Mouse (Mus musculus) MEL (cell line): ENCODE data around the gene Slc2a1. TPM values are rescaled to one million over a fixed set of nuclear protein-coding genes. Genes with fewer than 3 reads are reported as not detected.

Experiments
- DNase-seq: peaks from one replicate; pipeline ENCODE4 v3.0.0; 2011; ENCODE audit warnings: low read depth, low spot score
- H3K27ac ChIP-seq: 2 replicates; pipeline ENCODE4 v1.5.1; 2012; ENCODE audit warnings: low read depth, mild to moderate bottlenecking, control low read depth, low read length, moderate library complexity; ENCODE audit not compliant: control insufficient read depth
- H3K27me3 ChIP-seq, 2 experiments: fragments of 150-350 bp in 1 of 2; sonication (generic) in 1 of 2; 2 replicates each; pipeline ENCODE4 v1.6.1; 2012; ENCODE audit warnings: low read length in 2 of 2, mild to moderate bottlenecking in 2 of 2, improper control_type of control experiment in 1 of 2, moderate library complexity in 1 of 2; ENCODE audit not compliant: insufficient read depth in 2 of 2, control insufficient read depth in 1 of 2
- H3K36me3 ChIP-seq, 2 experiments: 2 replicates each; pipeline ENCODE4 v1.6.1; 2012 to 2014; ENCODE audit warnings: low read length in 2 of 2, improper control_type of control experiment in 1 of 2, inconsistent platforms in 1 of 2, mild to moderate bottlenecking in 1 of 2; ENCODE audit not compliant: insufficient read depth in 2 of 2, control insufficient read depth in 1 of 2
- H3K4me1 ChIP-seq, 2 experiments: fragments of 150-350 bp in 1 of 2; sonication (generic) in 1 of 2; 2 replicates each; pipeline ENCODE4 v1.6.1; 2012; ENCODE audit warnings: low read length in 2 of 2, improper control_type of control experiment in 1 of 2, mild to moderate bottlenecking in 1 of 2; ENCODE audit not compliant: insufficient read depth in 2 of 2, control insufficient read depth in 1 of 2
- H3K4me3 ChIP-seq, 2 experiments: fragments of 150-350 bp in 1 of 2; sonication (generic) in 1 of 2; 2 replicates each; pipeline ENCODE4 v1.5.1; 2012; ENCODE audit warnings: low read depth in 2 of 2, low read length in 2 of 2, mild to moderate bottlenecking in 2 of 2, moderate library complexity in 2 of 2, control low read depth in 1 of 2, improper control_type of control experiment in 1 of 2; ENCODE audit not compliant: control insufficient read depth in 1 of 2, insufficient read depth in 1 of 2
- H3K79me2 ChIP-seq: 2 replicates; pipeline ENCODE4 v1.6.1; 2012; ENCODE audit warnings: mild to moderate bottlenecking, low read length, moderate library complexity; ENCODE audit not compliant: control insufficient read depth, poor library complexity, insufficient read depth
- H3K9ac ChIP-seq: 2 replicates; pipeline ENCODE4 v1.6.1; 2012; ENCODE audit warnings: low read depth, mild to moderate bottlenecking, control low read depth, low read length, moderate library complexity; ENCODE audit not compliant: control insufficient read depth, poor library complexity, severe bottlenecking
- H3K9me3 ChIP-seq: fragments of 150-350 bp; sonication (generic); replicated peaks from 2 replicates; pipeline ENCODE4 v1.6.1; 2012; ENCODE audit warnings: mild to moderate bottlenecking, low read length, improper control_type of control experiment, moderate library complexity; ENCODE audit not compliant: insufficient read depth
- BHLHE40 ChIP-seq: IDR thresholded peaks from 2 replicates; pipeline ENCODE4 v1.6.1; 2012; ENCODE audit warnings: low read depth, mild to moderate bottlenecking, inconsistent platforms, low read length, improper control_type of control experiment, borderline replicate concordance
- CHD1 ChIP-seq: IDR thresholded peaks from 2 replicates; pipeline ENCODE4 v1.6.1; 2012; ENCODE audit warnings: low read depth, mild to moderate bottlenecking, inconsistent platforms, low read length, improper control_type of control experiment
- CTCF ChIP-seq, 3 experiments: IDR thresholded peaks in 2 of 3; conservative IDR thresholded peaks in 1 of 3; 2 replicates each; pipeline ENCODE4 v1.5.1; 2011 to 2012; ENCODE audit warnings: low read length in 3 of 3, low read depth in 2 of 3, mild to moderate bottlenecking in 2 of 3, improper control_type of control experiment in 1 of 3, inconsistent platforms in 1 of 3, mixed read lengths in 1 of 3, moderate library complexity in 1 of 3; ENCODE audit not compliant: control insufficient read depth in 1 of 3, insufficient read depth in 1 of 3, poor library complexity in 1 of 3, severe bottlenecking in 1 of 3
- JUND ChIP-seq: IDR thresholded peaks from 2 replicates; pipeline ENCODE4 v1.6.1; 2011; ENCODE audit warnings: low read depth, mild to moderate bottlenecking, improper control_type of control experiment, low read length
- KAT2A ChIP-seq: conservative IDR thresholded peaks from 2 replicates; pipeline ENCODE4 v1.6.1; 2012; ENCODE audit warnings: low read depth, low read length, improper control_type of control experiment, inconsistent platforms
- MAFK ChIP-seq: IDR thresholded peaks from 2 replicates; pipeline ENCODE4 v1.6.1; 2011; ENCODE audit warnings: low read depth, mild to moderate bottlenecking, low read length, improper control_type of control experiment, borderline replicate concordance
- MAZ ChIP-seq: IDR thresholded peaks from 2 replicates; pipeline ENCODE4 v1.6.1; 2012; ENCODE audit warnings: low read depth, mild to moderate bottlenecking, inconsistent platforms, low read length, improper control_type of control experiment
- MEF2A ChIP-seq: IDR thresholded peaks from 2 replicates; pipeline ENCODE4 v1.6.1; 2014; ENCODE audit warnings: low read depth, mild to moderate bottlenecking, inconsistent platforms, low read length, improper control_type of control experiment; ENCODE audit not compliant: poor library complexity, insufficient replicate concordance, severe bottlenecking; ENCODE audit errors: extremely low read depth
- MXI1 ChIP-seq: IDR thresholded peaks from 2 replicates; pipeline ENCODE4 v1.6.1; 2011; ENCODE audit warnings: mild to moderate bottlenecking, low read depth, low read length, improper control_type of control experiment
- MYB ChIP-seq: IDR thresholded peaks from 2 replicates; pipeline ENCODE4 v1.6.1; 2011; ENCODE audit warnings: mild to moderate bottlenecking, low read depth, low read length, improper control_type of control experiment
- MYC ChIP-seq: IDR thresholded peaks from 2 replicates; pipeline ENCODE4 v1.6.1; 2011; ENCODE audit warnings: low read depth, mild to moderate bottlenecking, low read length, improper control_type of control experiment, moderate library complexity
- NRF1 ChIP-seq: IDR thresholded peaks from 2 replicates; pipeline ENCODE4 v1.6.1; 2014; ENCODE audit warnings: low read depth, mild to moderate bottlenecking, inconsistent platforms, low read length, improper control_type of control experiment, moderate library complexity; ENCODE audit not compliant: poor library complexity, insufficient read depth, severe bottlenecking
- POLR2AphosphoS5 ChIP-seq: IDR thresholded peaks from 2 replicates; pipeline ENCODE4 v1.6.1; 2012; ENCODE audit warnings: low read depth, borderline replicate concordance, mild to moderate bottlenecking, inconsistent platforms, low read length, moderate library complexity, mixed read lengths
- RAD21 ChIP-seq: IDR thresholded peaks from 2 replicates; pipeline ENCODE4 v1.6.1; 2011; ENCODE audit warnings: mild to moderate bottlenecking, low read depth, low read length, improper control_type of control experiment
- RCOR1 ChIP-seq: IDR thresholded peaks from 2 replicates; pipeline ENCODE4 v1.6.1; 2012; ENCODE audit warnings: low read depth, mild to moderate bottlenecking, inconsistent platforms, low read length, improper control_type of control experiment
- SIN3A ChIP-seq: IDR thresholded peaks from 2 replicates; pipeline ENCODE4 v1.6.1; 2012; ENCODE audit warnings: low read length, improper control_type of control experiment, inconsistent platforms
- SMC3 ChIP-seq: IDR thresholded peaks from 2 replicates; pipeline ENCODE4 v1.6.1; 2011; ENCODE audit warnings: low read depth, low read length, improper control_type of control experiment
- TBP ChIP-seq: IDR thresholded peaks from 2 replicates; pipeline ENCODE4 v1.8.0; 2011; ENCODE audit warnings: low read depth, low read length, improper control_type of control experiment
- UBTF ChIP-seq: IDR thresholded peaks from 2 replicates; pipeline ENCODE4 v1.6.1; 2012; ENCODE audit warnings: low read depth, mild to moderate bottlenecking, inconsistent platforms, low read length, improper control_type of control experiment, moderate library complexity, borderline replicate concordance; ENCODE audit not compliant: insufficient read depth
- USF1 ChIP-seq: IDR thresholded peaks from 2 replicates; pipeline ENCODE4 v1.6.1; 2014; ENCODE audit warnings: low read depth, mild to moderate bottlenecking, inconsistent platforms, low read length, improper control_type of control experiment, moderate library complexity
- USF2 ChIP-seq, 2 experiments: IDR thresholded peaks; 2 replicates each; pipeline ENCODE4 v1.6.1; 2011 to 2012; ENCODE audit warnings: improper control_type of control experiment in 2 of 2, low read length in 2 of 2, borderline replicate concordance in 1 of 2, inconsistent platforms in 1 of 2, low read depth in 1 of 2, mild to moderate bottlenecking in 1 of 2; ENCODE audit not compliant: insufficient read depth in 1 of 2
- ZC3H11A ChIP-seq: IDR thresholded peaks from 2 replicates; pipeline ENCODE4 v1.6.1; 2012; ENCODE audit warnings: low read depth, mild to moderate bottlenecking, inconsistent platforms, low read length, improper control_type of control experiment
- ZNF384 ChIP-seq: IDR thresholded peaks from 2 replicates; pipeline ENCODE4 v1.6.1; 2012; ENCODE audit warnings: low read depth, mild to moderate bottlenecking, inconsistent platforms, low read length, improper control_type of control experiment
- polyA plus RNA-seq, 2 experiments: library from polyadenylated mRNA; stranded (reverse) in 1 of 2; unstranded in 1 of 2; fragments of >175 nt in 1 of 2; fragments of >200 nt in 1 of 2; gene quantifications; 2 replicates each; pipeline versions ENCODE4 v1.2.1 to v1.2.4; 2012; ENCODE audit warnings: low replicate concordance in 2 of 2, low read depth in 1 of 2; ENCODE audit not compliant: insufficient read length in 2 of 2, insufficient read depth in 1 of 2, missing spikeins in 1 of 2
- total RNA-seq: library from RNA; depleted of rRNA; stranded (reverse); fragments of 300-350 nt; gene quantifications from 2 replicates; pipeline ENCODE4 v1.2.3, GENCODE M21; 2012

The Slc2a1 gene
- total and polyA plus RNA-seq, 3 experiments, result 15.9 to 99.5 TPM; not detected in 1

DNA sequence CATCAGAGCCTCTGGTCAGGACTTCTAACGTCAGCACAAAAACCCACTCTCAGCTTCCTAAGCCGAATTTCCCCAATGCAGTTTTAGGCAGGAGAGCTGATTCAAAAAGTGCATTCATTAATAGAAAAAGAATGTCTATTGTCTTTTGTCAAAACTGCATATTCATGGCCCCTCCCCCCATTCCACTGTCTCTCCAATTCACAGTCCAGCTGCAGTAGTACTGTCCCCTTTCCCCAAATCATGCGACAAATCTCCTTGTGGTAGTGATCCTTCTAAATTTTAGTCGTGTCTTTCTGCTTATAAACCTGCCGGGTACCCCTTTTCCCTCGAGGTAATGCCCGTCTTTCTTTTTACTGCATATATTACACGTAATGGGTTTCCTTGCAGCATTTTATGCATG is 30.3 kb downstream of the Slc2a1 start:
- H3K27me3 ChIP-seq, result no peaks in the 10 kb centered on the region
- no peaks in the 10 kb centered on the region for H3K9me3 ChIP-seq
- no peak overlapping the region for H3K9ac ChIP-seq
- H3K4me1 ChIP-seq, result peaks cover 3 to 7% of the 10 kb centered on the region in 2 experiments
- TF ChIP-seq MEF2A (no peak), TBP (no peak), MXI1 (no peak), USF2 (IDR thresholded peaks at IDR 0.05; ENCODE audit: borderline replicate concordance in 1 of 2, insufficient read depth in 1 of 2, low read depth in 1 of 2, low read length in 2 of 2) (no peak), POLR2AphosphoS5 (no peak), MYC (no peak), RCOR1 (no peak), JUND (no peak), USF1 (no peak), ZNF384 (no peak), SMC3 (no peak), NRF1 (no peak), MAFK (no peak), MYB (no peak), SIN3A (no peak)
- no peak overlapping the region for H3K27ac ChIP-seq
- H3K36me3 ChIP-seq, result peaks cover 3 to 6% of the 10 kb centered on the region in 2 experiments
- H3K79me2 ChIP-seq, result no peaks in the 10 kb centered on the region
- DNase-seq, result no peak
- H3K4me3 ChIP-seq, result no peak overlapping the region

DNA sequence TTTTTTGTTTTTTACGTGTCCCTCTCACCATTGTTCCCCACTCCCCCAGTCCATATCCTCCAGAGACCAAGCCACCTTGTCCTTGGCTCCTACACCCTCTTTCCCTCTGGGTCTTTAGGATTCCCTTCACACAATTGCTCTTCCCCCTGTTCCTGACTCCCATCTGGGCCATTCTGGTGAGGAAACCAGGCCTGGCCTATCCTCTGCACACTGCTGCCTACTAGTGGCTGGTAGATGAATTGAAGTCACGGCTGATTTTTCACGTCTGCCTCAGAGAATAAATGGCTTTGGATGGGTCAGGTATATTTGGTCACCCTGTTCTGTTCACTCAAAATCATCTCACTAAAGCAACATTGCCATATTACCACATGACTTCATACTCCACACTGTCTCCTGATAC is 31.6 kb downstream of the Slc2a1 start:
- DNase-seq, result peak; percentile 76
- Histone ChIP-seq H3K9ac (no peak overlapping the region), H3K27ac (no peak overlapping the region), H3K27me3 (no peaks in the 10 kb centered on the region), H3K4me1 (peaks cover 3 to 7% of the 10 kb centered on the region in 2 experiments)
- TF ChIP-seq TBP (no peak), ZC3H11A (peak; percentile 83), BHLHE40 (peak; percentile 30; the same call in 1 of the 2 replicates), SMC3 (peak; percentile 90), MXI1 (no peak), UBTF (no peak), MAZ (no peak), JUND (no peak), KAT2A (no peak), RAD21 (peak; percentile 84), NRF1 (no peak), CTCF (IDR thresholded peaks at IDR 0.05 in 2 of 3, conservative IDR thresholded peaks at IDR 0.05 in 1 of 3; ENCODE audit: control insufficient read depth in 1 of 3, insufficient read depth in 1 of 3, low read depth in 2 of 3, low read length in 3 of 3, poor library complexity in 1 of 3, severe bottlenecking in 1 of 3) (peak; percentile 87 to 100 (median 97)), CHD1 (no peak)
- TF ChIP-seq, all 39 proteins: peak for 5
- no peaks in the 10 kb centered on the region for H3K9me3 ChIP-seq
- no peaks in the 10 kb centered on the region for H3K79me2 ChIP-seq
- H3K36me3 ChIP-seq, result peaks cover 3% of the 10 kb centered on the region in 2 experiments
- no peak overlapping the region for H3K4me3 ChIP-seq
